Mouse (Mus musculus) midbrain, embryonic 10.5 days (tissue): Measurements from ENCODE around the gene Pfn1. TPM values are rescaled to one million over a fixed set of nuclear protein-coding genes. Genes with fewer than 3 reads are reported as not detected.
A peak's percentile ranks its signal among the peaks of the same experiment; 100 is the strongest.

Experiments
- DNase-seq: peaks from one replicate; pipeline ENCODE4 v3.0.0-alpha.2; 2017; ENCODE audit warnings: low spot score
- H3K27ac ChIP-seq: fragments of 300-500 bp; sonication (generic); replicated peaks from 2 replicates; pipeline ENCODE4 v1.5.1; 2016; ENCODE audit warnings: mild to moderate bottlenecking
- H3K27me3 ChIP-seq: fragments of 300-500 bp; sonication (generic); 2 replicates; pipeline ENCODE4 v1.6.1; 2016; ENCODE audit warnings: low read depth, mild to moderate bottlenecking; ENCODE audit not compliant: poor library complexity, severe bottlenecking
- H3K36me3 ChIP-seq: fragments of 300-500 bp; sonication (generic); 2 replicates; pipeline ENCODE4 v1.6.1; 2016; ENCODE audit warnings: mild to moderate bottlenecking, moderate library complexity
- H3K4me1 ChIP-seq: fragments of 300-500 bp; sonication (generic); 2 replicates; pipeline ENCODE4 v1.6.1; 2016
- H3K4me3 ChIP-seq: fragments of 300-500 bp; sonication (generic); 2 replicates; pipeline ENCODE4 v1.5.1; 2016; ENCODE audit warnings: mild to moderate bottlenecking, moderate library complexity
- H3K9me3 ChIP-seq: fragments of 300-500 bp; sonication (generic); replicated peaks from 2 replicates; pipeline ENCODE4 v1.6.1; 2016; ENCODE audit warnings: mild to moderate bottlenecking
- WGBS: fragments of 180-500 bp; shearing (Covaris S2); methylation state at CpG from one replicate; pipeline ENCODE4 v1.1.7; 2016; 5-methylcytosine and 5-hydroxymethylcytosine counted together
- polyA plus RNA-seq: library from polyadenylated mRNA; unstranded; fragments of >200 nt; fragmentation: Nextera tagmentation; extraction: Ambion mirVana; gene quantifications from 2 replicates; pipeline ENCODE4 v1.2.1, GENCODE M21; 2016

Gene Pfn1
- 1,553 and 1,733 TPM in 2 replicates for polyA plus RNA-seq

DNA sequence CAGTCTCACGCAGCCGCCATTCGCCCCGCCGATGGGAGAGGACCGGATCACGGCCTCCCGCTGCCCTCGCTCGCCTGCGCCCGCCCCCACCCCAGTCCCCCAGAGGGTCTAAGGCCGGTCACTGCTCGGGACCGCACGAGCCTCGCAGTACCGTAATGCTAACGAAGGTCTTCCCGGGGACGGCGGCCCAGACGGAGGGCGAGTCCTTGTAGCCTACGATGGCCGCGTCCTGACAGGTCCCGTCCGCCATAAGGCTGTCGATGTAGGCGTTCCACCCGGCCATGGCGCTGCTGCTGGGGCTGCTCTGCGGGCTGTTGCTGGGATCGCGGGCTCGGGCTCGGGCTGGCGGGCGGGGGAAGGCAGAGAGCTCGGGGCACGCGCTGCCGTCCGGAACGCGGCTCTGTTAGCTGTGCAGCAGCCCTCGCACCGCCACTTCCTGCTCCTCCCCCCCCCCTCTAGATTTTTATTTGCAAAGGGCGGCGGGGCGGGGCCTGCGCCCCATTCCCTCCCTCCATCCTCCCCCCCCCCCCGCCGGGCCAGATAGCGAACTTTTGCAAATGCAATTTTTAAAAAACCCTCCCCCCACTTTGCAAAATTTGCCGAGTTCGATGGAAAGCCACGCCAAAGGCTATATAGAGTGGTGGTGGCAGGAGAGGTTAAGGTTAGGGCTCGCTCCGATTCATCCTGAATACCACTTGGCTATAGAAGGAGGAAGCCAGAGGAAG, at the start of gene Pfn1:
Pfn1 (minus strand) TSS at position 447 of the 725 bp plus-strand sequence.
- Histone ChIP-seq H3K4me3 (peak within 1 kb of the TSS; percentile 100), H3K9me3 (no peaks in the 10 kb centered on the region), H3K36me3 (peaks cover 41% of the 10 kb centered on the region), H3K27me3 (no peaks in the 10 kb centered on the region), H3K4me1 (peaks cover 62% of the 10 kb centered on the region), H3K27ac (peak within 1 kb of the TSS; percentile 99)
- DNase-seq, result peak; percentile 84
- WGBS, result under 1% methylated on average over 59 of the region's 61 CpGs

GRCm38 (mm10) chr11:70702781-70703180, 48.3 kb upstream of the Pfn1 start:
- H3K4me1 ChIP-seq, result peaks cover 35% of the 10 kb centered on the region
- peak overlapping the region; percentile 5; the same call in 1 of the 2 replicates for H3K4me3 ChIP-seq
- 86% methylated on average over 6 of the region's 6 CpGs for WGBS
- no peak for DNase-seq
- H3K36me3 ChIP-seq, result peaks cover 55% of the 10 kb centered on the region
- H3K27ac ChIP-seq, result no peak overlapping the region
- no peaks in the 10 kb centered on the region for H3K9me3 ChIP-seq
- H3K27me3 ChIP-seq, result peaks cover 8% of the 10 kb centered on the region; the same call in 1 of the 2 replicates

DNA sequence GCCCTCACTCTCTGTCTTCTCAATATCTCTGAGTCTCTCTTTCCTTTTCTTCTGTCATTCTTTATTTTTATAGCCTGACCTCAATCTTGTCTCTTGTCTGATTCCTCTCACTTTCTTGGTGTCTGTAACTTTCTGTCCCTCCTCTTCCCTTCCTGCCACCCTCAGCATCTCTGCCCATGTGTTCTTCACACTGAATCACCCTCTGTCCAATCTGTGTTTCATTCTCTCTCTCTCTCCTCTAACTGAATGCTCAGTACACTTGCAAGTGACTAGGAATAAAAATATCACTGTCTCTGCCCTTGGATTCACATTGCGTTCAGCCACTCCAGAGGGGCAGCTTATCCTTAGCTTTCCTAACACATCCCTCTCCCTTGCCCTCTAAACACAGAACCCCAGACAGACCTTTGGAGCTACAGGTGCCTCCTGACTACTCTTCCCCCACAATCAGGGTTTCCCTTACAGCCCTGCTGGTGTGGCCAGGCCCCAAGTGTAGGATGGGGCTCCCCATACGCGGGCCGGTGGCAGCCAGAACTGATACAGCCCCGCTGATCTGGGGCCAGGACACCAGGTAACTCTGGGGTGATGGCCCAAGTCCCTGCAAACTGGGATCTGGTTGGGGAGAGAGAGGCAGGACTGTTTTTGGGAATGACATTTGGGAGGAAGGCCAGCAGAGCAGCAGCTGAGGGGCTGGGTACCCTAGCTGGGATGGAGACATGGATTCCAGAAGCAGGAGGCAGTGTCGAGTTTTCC, 47.7 kb upstream of the Pfn1 start:
- Histone ChIP-seq H3K4me3 (peak overlapping the region; percentile 93; the same call in 1 of the 2 replicates), H3K27me3 (peaks cover 8% of the 10 kb centered on the region; the same call in 1 of the 2 replicates), H3K36me3 (peaks cover 49% of the 10 kb centered on the region), H3K9me3 (no peaks in the 10 kb centered on the region), H3K4me1 (peaks cover 35% of the 10 kb centered on the region), H3K27ac (no peak overlapping the region)
- WGBS, result 85% methylated on average over 6 of the region's 6 CpGs
- DNase-seq, result no peak

DNA sequence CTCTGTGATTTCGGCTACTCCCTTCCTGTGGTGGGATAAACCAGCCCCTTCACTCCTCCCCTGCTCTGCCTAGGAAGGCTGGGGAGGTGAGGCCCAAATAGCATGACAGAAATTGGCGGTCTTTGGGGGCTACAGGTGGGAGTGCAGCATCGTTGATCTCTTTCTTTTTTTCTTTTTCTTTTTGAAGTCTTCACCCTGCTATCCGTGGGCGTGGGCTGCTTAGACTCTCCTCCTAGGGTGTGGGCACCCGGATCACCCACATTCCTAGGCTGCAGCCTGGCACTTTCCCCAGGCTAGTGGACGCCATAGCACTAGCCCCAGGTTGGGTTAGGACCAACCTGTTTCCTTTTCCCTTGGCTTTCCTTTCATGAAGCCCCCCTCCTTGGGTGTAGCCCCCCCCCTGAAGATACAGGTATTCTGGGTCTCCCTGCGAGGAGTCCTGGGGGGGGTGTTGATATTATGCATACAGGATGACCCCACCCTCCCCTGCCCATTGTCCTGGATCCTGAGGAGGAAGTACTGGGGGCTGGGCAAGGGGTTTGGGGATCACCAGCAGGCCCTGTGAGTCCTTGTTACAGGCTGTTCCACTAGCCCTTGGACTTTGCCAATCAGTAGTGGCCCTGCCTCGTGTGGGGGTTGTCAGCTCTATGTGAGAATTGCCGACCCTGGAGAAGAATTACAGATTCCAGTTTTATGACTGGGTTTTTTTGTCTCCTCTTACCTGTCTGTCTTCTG, 46.9 kb upstream of the Pfn1 start:
- Histone ChIP-seq H3K27me3 (peaks cover 8% of the 10 kb centered on the region; the same call in 1 of the 2 replicates), H3K4me3 (peak overlapping the region; percentile 93), H3K9me3 (no peaks in the 10 kb centered on the region), H3K27ac (peak overlapping the region; percentile 95), H3K36me3 (peaks cover 41% of the 10 kb centered on the region), H3K4me1 (peaks cover 35% of the 10 kb centered on the region)
- 17% methylated on average over 10 of the region's 10 CpGs for WGBS
- DNase-seq, result no peak

DNA sequence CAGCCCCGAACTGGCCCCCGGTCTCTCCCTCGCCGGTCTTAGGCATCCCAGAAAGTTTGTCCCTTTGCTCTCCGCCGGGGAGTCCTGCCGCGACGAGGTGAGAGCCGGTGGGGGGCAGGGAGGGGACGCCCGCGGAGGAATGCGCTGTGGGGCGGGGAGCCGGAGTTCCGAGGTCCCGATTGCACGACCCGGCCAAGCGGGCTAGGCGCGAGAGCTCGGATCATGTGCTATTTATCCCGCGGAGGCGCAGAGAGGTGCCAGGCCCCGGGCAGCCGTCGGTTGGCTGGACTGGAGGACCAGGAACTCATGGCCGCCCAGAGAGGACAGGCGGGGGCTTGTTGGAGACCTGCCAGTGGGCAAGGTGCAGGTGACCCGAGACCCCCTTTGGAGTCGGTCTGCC, 46.2 kb upstream of the Pfn1 start:
- H3K36me3 ChIP-seq, result peaks cover 34% of the 10 kb centered on the region
- H3K4me3 ChIP-seq, result peak overlapping the region; percentile 93
- H3K4me1 ChIP-seq, result peaks cover 35% of the 10 kb centered on the region
- peak; percentile 66 for DNase-seq
- peak overlapping the region; percentile 95 for H3K27ac ChIP-seq
- WGBS, result under 1% methylated on average over 34 of the region's 34 CpGs
- no peaks in the 10 kb centered on the region for H3K9me3 ChIP-seq
- peaks cover 8% of the 10 kb centered on the region; the same call in 1 of the 2 replicates for H3K27me3 ChIP-seq

DNA sequence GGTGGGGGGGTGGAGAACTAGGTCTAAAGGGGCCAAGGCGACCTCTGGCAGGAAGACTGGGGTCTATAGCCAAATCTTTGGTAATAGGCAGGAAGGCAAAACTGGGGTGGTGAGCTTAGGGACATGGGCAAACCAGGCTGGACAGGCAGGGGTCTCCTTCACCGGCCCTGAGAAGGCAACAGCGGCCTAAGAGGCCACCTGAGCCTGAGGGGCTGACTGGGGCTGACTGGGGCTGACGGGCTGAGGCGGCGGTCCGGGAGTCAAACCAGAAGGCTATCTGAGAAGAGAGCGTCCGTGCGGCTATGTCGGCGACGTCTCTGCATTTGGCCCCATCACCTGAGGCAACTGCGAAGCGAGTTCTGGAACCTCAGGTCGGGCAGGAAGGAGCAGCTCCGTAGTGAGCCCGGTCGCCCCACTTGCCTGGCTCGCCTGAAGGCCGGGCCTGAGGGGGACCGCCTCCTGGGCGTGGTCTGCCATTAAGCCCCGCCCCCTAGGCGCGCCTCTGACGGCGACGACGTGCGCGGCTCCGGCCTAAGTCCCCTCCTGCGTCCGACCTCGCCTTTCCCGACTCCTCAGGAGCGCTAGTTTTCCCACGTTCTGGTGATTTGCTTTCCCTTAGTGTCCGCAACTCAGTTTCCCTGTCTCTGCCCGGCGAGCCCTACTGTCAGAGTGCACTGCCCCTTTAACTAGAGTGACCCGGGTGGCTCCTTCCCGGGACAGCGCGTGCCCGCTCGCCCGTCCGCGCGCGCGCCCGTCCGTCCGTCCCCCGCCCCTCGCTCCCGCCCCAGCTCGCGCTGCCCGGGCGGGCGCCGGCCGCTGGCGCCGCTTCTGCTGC, 45.5 kb upstream of the Pfn1 start, which contains the start of the genes Inca1 and Kif1c:
Inca1 (minus strand) TSS at position 434 of the 835 bp plus-strand sequence.
Kif1c (plus strand) TSS at position 827 of the 835 bp plus-strand sequence.
- Histone ChIP-seq H3K27ac (peak within 1 kb of the TSS; percentile 95), H3K4me1 (peaks cover 35% of the 10 kb centered on the region), H3K9me3 (no peaks in the 10 kb centered on the region), H3K27me3 (peaks cover 8% of the 10 kb centered on the region; the same call in 1 of the 2 replicates), H3K4me3 (peak within 1 kb of the TSS; percentile 93), H3K36me3 (peaks cover 27% of the 10 kb centered on the region)
- peak; percentile 90 for DNase-seq
- under 1% methylated on average over 69 of the region's 69 CpGs for WGBS

DNA sequence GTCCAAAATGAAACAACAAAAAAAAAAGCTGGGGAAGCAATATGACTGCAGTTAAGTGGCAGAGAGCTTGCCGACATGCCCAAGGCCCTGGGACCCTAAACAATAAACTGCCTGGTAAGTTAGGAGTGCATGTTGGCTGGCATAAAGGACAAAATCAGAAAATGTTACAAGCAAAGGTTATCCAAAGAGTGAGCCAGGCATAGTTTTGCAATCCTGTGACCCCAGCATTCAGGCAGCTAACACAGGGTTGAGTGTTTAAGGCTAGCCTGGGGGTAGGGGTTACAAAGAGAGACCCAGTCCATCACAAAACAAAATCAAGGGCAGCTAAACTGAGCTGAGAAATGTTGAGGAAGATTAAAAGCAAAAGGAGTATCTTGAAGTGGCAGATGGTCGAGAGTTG, 44.6 kb upstream of the Pfn1 start:
- no peak for DNase-seq
- H3K9me3 ChIP-seq, result no peaks in the 10 kb centered on the region
- peak overlapping the region; percentile 93; the same call in 1 of the 2 replicates for H3K4me3 ChIP-seq
- H3K27me3 ChIP-seq, result peaks cover 8% of the 10 kb centered on the region; the same call in 1 of the 2 replicates
- H3K36me3 ChIP-seq, result peaks cover 18% of the 10 kb centered on the region
- no peak overlapping the region for H3K27ac ChIP-seq
- peaks cover 35% of the 10 kb centered on the region for H3K4me1 ChIP-seq
- 78% methylated on average over 2 of the region's 2 CpGs for WGBS

DNA sequence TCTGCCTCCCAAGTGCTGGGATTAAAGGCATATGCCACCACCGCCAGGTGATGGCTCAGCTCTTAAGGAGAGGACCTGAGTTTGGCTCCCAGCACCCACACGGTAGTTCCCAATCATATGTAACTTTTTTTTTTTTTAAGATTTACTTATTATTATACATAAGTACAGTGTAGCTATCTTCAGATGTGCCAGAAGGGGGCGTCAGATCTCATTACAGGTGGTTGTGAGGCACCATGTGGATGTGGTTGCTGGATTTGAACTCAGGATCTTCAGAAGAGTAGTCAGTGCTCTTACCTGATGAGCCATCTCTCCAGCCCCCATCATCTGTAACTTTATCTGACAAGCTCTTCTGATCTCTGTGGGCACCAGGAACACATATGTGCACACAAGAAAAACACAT, 42.9 kb upstream of the Pfn1 start:
- WGBS, result 81% methylated on average over 3 of the region's 3 CpGs
- peaks cover 27% of the 10 kb centered on the region for H3K4me1 ChIP-seq
- no peak overlapping the region for H3K4me3 ChIP-seq
- DNase-seq, result no peak
- H3K9me3 ChIP-seq, result no peaks in the 10 kb centered on the region
- H3K36me3 ChIP-seq, result peaks cover 1% of the 10 kb centered on the region; the same call in 1 of the 2 replicates
- H3K27ac ChIP-seq, result no peak overlapping the region
- H3K27me3 ChIP-seq, result peaks cover 8% of the 10 kb centered on the region; the same call in 1 of the 2 replicates

- Histone ChIP-seq H3K36me3 (no peaks in the 10 kb centered on the region), H3K9me3 (no peaks in the 10 kb centered on the region), H3K4me3 (no peak overlapping the region), H3K27me3 (no peaks in the 10 kb centered on the region; the same call in 1 of the 2 replicates), H3K4me1 (peaks cover 7% of the 10 kb centered on the region), H3K27ac (no peak overlapping the region)
- no peak for DNase-seq
- 76% methylated on average over 3 of the region's 3 CpGs for WGBS
These were observed 39.1 kb upstream of the Pfn1 start for GRCm38 (mm10) chr11:70693504-70693903.

DNA sequence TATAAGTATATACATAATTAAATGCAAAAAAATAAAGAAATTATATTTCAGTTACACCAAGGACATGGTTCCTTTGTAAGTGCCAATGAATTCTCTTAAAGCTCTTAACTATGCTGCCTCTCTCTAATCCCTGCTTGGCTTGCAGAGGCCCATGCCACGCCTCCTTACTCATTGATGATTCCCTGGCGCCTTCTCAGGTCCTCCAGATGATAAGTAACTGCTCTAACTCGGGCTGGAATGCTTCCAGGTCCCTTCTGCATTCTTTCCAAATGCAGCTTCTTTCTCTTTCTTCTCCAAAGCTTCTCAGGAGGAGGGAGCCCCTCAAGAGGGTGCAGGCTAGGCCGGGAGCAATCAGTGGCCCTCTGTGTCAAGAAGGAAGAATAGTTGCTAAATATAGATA, 35.1 kb upstream of the Pfn1 start:
- DNase-seq, result no peak
- WGBS, result 54% methylated on average over 4 of the region's 4 CpGs
- H3K27me3 ChIP-seq, result no peaks in the 10 kb centered on the region; the same call in 1 of the 2 replicates
- no peak overlapping the region for H3K4me3 ChIP-seq
- H3K27ac ChIP-seq, result no peak overlapping the region
- H3K9me3 ChIP-seq, result no peaks in the 10 kb centered on the region
- peaks cover 10% of the 10 kb centered on the region; the same call in 1 of the 2 replicates for H3K36me3 ChIP-seq
- peaks cover 28% of the 10 kb centered on the region for H3K4me1 ChIP-seq

- Histone ChIP-seq H3K4me3 (peak overlapping the region; percentile 93), H3K9me3 (no peaks in the 10 kb centered on the region), H3K27me3 (no peaks in the 10 kb centered on the region; the same call in 1 of the 2 replicates), H3K4me1 (peaks cover 28% of the 10 kb centered on the region), H3K36me3 (peaks cover 22% of the 10 kb centered on the region), H3K27ac (peak overlapping the region; percentile 92)
- DNase-seq, result no peak
- WGBS, result 12% methylated on average over 8 of the region's 8 CpGs
These were observed 33.9 kb upstream of the Pfn1 start for GRCm38 (mm10) chr11:70688372-70688771.
